Mouse (Mus musculus): ENCODE results near the gene Il3.

Gene Il3

GRCm38 (mm10) chr11:54292163-54292562, 25.1 kb upstream of the Il3 start:
- ATAC-seq (ENCODE audit: insufficient number of reproducible peaks, low FRiP score, low TSS enrichment): no peak

GRCm38 (mm10) chr11:54287821-54288453, 20.9 kb upstream of the Il3 start:
- no peak for ATAC-seq (ENCODE audit: insufficient number of reproducible peaks, low FRiP score, low TSS enrichment)

- ATAC-seq (ENCODE audit: insufficient number of reproducible peaks, low FRiP score, low TSS enrichment): no peak
Measured at GRCm38 (mm10) chr11:54271437-54271949, 4.4 kb upstream of the Il3 start.

GRCm38 (mm10) chr11:54269191-54269896, 2.3 kb upstream of the Il3 start:
- no peak for ATAC-seq (ENCODE audit: insufficient number of reproducible peaks, low FRiP score, low TSS enrichment)

GRCm38 (mm10) chr11:54264542-54264941, 2.5 kb downstream of the Il3 start:
- ATAC-seq (ENCODE audit: insufficient number of reproducible peaks, low FRiP score, low TSS enrichment): no peak

- no peak for ATAC-seq (ENCODE audit: insufficient number of reproducible peaks, low FRiP score, low TSS enrichment)
Measured at GRCm38 (mm10) chr11:54263405-54264031, 3.6 kb downstream of the Il3 start.

- ATAC-seq (ENCODE audit: insufficient number of reproducible peaks, low FRiP score, low TSS enrichment): peak; percentile 89; the same call in 1 of the 2 replicates
Measured at GRCm38 (mm10) chr11:54256624-54257376, 10.3 kb downstream of the Il3 start.

GRCm38 (mm10) chr11:54254114-54254513, 13.0 kb downstream of the Il3 start:
- no peak for ATAC-seq (ENCODE audit: insufficient number of reproducible peaks, low FRiP score, low TSS enrichment)

- ATAC-seq (ENCODE audit: insufficient number of reproducible peaks, low FRiP score, low TSS enrichment): no peak
Measured at GRCm38 (mm10) chr11:54250575-54250974, 16.5 kb downstream of the Il3 start.

- ATAC-seq (ENCODE audit: insufficient number of reproducible peaks, low FRiP score, low TSS enrichment): no peak
Measured at GRCm38 (mm10) chr11:54249748-54250147, 17.3 kb downstream of the Il3 start.

GRCm38 (mm10) chr11:54248940-54249717, 17.9 kb downstream of the Il3 start, which contains the start of gene Csf2:
Gene Csf2 (minus strand): TSS chr11:54249667.
- no peak for ATAC-seq (ENCODE audit: insufficient number of reproducible peaks, low FRiP score, low TSS enrichment)

- ATAC-seq (ENCODE audit: insufficient number of reproducible peaks, low FRiP score, low TSS enrichment): no peak
Measured at GRCm38 (mm10) chr11:54247251-54247950, 19.7 kb downstream of the Il3 start.

- no peak for ATAC-seq (ENCODE audit: insufficient number of reproducible peaks, low FRiP score, low TSS enrichment)
Measured at GRCm38 (mm10) chr11:54244465-54244864, 22.6 kb downstream of the Il3 start.

- ATAC-seq (ENCODE audit: insufficient number of reproducible peaks, low FRiP score, low TSS enrichment): no peak
Measured at GRCm38 (mm10) chr11:54242494-54242893, 24.6 kb downstream of the Il3 start.

GRCm38 (mm10) chr11:54236939-54237338, 30.1 kb downstream of the Il3 start:
- ATAC-seq (ENCODE audit: insufficient number of reproducible peaks, low FRiP score, low TSS enrichment): 0 out of 2 replicates have a peak, but pooled peaks have one; percentile 36

GRCm38 (mm10) chr11:54227478-54227877, 39.6 kb downstream of the Il3 start:
- no peak for ATAC-seq (ENCODE audit: insufficient number of reproducible peaks, low FRiP score, low TSS enrichment)

GRCm38 (mm10) chr11:54224475-54224986, 42.5 kb downstream of the Il3 start:
- no peak for ATAC-seq (ENCODE audit: insufficient number of reproducible peaks, low FRiP score, low TSS enrichment)

GRCm38 (mm10) chr11:54223637-54224474, 43.2 kb downstream of the Il3 start:
- no peak for ATAC-seq (ENCODE audit: insufficient number of reproducible peaks, low FRiP score, low TSS enrichment)

All from cerebellum, adult (tissue).